Mouse (Mus musculus): ENCODE measurements around the gene Pcca.
A peak's percentile ranks its signal among the peaks of the same experiment; 100 is the strongest.

Gene Pcca

DNA sequence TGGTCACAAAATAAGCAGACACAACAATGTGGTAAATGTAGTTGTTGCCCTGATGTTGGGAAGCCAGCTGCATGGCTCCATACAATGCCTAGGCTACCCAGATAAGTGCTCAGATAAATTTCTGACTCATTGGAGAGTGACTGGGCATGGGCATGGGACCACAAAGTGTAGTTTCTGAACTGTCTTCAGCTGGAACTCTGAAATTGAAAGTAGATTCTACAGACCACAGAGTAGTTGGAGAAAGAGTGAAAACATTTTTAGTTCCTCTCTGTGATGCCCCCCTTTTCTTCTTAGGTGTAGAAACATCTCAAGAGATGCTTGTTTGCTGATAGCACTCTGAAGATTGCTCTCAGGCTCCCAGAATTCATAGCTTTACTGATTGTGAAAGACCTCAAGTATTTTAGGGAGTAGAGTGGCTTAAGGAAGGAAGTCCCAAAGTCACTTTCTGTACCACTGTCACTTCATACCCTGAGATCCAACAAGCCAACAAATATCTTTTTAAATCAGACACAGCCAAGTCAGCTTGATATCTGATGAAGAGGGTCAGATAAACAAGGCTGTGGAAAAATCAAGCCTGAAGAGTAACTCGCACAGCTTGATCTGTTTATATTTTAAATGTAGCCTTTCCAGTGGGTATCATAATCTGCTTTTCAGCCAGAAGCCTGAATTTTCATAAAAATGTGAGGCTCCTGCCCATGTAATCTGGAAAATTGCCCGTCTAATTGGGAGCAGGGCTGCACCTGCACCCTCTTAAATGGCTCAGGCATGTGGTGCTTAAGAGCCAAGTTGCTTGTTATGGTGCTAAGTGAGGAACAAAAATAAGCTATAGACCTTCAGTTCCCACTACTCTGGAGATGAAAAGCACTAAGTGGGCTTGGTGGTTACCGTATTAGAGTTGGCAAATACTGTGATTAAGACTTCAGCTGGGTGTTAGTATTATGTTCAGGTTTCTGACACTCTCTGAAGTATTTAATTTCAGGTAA lies 214.0 kb downstream of the Pcca start:
- no peak for DNase-seq (ENCODE audit: low spot score)

DNA sequence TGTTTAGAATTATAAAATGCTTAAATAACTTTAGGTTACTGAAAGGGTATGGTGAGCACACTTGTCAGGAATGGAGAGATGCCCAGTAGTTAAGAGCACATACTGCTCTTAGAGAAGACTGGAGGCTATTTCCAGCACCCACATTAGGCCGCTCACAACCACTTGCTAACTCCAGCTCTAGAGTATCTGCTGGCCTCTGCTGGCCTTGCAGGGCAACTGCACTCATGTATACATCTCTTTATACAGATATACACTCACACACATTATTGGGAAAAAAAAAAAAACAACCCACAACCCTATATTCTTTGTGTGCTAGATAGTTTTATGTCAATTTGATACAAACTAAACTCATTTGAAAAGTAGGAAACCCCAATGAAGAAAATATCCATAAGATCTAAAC lies 217.4 kb downstream of the Pcca start:
- DNase-seq (ENCODE audit: low spot score), result no peak

DNA sequence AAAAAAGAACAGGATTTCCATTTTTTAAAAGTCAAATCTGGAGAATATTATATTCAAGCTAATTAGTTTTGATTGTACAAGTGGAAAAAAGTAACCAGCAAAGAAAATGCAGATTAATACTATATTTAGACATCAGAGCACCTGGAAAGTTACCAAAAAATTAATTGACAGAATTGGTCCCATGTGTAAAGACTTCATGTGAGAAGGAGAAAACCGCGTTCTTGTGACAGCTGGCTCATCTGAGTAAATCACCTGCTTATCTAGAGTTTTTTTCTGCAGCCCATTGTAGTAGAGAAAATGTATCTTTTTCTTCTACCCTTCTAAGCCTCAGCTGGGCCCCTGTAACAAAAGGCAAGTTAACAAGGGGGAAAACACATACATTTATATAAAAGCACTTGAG lies 219.2 kb downstream of the Pcca start:
- no peak for DNase-seq (ENCODE audit: low spot score)

DNA sequence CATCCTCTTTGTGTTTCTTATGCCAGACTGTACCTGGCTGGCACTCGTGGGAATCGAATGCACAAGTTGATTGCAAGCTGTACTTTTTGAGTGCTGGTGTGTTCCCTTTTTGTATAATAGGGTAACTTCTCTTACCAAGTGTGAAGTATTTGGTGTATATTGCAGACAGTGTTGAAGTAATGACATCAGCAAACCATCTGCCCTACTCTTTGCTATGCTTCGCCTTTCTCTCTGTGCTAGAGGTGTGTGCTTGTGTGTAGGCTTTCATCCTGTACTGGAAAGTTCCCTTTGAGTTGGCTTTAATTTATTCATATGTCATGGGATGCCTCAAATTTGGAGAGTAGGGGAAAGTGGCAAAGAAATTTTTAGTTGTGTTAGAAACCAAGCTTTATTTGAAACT lies 220.2 kb downstream of the Pcca start:
- no peak for DNase-seq (ENCODE audit: low spot score)

- no peak for DNase-seq (ENCODE audit: low spot score)
These were observed 221.4 kb downstream of the Pcca start for GRCm38 (mm10) chr14:122755559-122755958.

DNA sequence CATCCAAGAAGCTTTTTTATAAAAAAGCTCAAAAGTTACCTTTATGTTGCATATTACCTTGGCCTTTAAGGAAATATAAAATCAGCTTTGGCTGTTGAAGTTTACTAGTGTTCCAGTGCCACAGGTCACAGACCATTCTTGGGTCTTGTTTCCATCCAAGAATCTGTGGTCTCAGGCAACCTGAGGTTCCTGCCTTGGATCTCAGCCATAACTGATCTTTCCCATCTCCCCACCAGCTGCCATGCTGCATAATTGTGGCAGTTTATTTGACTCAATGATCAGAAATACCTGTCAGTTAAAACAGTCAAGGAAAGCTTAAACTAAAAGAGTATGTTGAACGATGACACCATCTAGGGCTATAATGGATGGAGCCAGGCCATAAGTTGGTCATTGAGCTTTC lies 222.5 kb downstream of the Pcca start:
- no peak for DNase-seq (ENCODE audit: low spot score)

GRCm38 (mm10) chr14:122759890-122760289 lies 225.8 kb downstream of the Pcca start:
- no peak for DNase-seq (ENCODE audit: low spot score)

DNA sequence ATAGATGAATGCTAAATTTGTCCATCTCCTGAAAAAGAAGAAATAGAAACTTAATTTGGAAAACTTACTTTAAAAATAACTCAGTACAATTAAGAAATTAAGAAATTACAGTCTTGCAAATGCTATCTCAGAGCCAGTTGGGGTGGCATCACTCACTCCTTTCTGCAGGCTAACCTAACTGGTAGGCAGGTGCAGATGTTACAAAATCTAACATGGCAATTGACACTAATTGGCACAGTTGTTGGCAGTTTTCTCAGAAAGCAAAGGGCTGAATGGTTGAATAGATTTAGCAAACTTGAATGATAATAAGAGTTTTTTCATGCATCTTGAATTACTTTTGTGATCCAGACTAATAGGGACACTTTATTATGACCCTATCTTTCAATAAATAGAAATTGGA lies 226.7 kb downstream of the Pcca start:
- no peak for DNase-seq (ENCODE audit: low spot score)

DNA sequence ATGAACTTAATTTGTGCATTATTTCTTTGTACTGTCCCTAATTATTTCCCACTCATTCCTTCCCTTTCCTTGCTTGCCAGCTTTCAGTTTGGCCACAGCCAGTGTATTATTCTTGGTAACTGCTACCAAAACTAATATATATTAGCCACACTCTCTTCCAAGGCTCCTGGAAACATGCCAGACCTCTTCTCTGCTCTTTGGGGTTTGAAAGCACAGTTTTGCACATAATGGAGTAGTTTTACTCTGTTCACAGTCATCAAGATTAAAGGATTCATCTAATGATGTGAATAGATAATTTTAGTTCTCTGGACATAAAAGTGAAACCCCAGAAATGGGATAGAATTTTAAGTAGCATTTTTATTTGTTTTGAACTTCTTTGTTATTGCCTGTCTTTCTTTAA lies 228.5 kb downstream of the Pcca start:
- no peak for DNase-seq (ENCODE audit: low spot score)

- DNase-seq (ENCODE audit: low spot score), result no peak
These were observed 231.8 kb downstream of the Pcca start for GRCm38 (mm10) chr14:122765951-122766350.

DNA sequence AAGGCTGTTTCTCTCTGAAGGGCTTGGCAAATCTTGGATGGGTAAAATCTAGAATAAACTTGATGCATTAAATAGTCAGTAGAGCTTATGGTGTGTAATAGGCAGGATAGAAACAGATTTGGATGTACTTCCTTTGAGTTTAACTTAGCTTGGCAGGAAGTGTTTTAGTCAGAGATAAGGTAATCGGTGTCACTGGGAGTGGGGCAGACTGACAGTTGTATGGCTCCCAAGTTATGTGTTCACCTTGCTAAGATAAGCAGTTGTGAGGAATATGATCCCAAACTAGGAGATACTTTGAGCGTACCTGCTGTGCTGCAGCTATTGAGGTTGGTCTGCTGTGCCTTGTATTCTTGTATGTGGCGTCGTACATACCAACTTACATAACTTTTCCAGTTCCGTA lies 232.3 kb downstream of the Pcca start:
- no peak for DNase-seq (ENCODE audit: low spot score)

DNA sequence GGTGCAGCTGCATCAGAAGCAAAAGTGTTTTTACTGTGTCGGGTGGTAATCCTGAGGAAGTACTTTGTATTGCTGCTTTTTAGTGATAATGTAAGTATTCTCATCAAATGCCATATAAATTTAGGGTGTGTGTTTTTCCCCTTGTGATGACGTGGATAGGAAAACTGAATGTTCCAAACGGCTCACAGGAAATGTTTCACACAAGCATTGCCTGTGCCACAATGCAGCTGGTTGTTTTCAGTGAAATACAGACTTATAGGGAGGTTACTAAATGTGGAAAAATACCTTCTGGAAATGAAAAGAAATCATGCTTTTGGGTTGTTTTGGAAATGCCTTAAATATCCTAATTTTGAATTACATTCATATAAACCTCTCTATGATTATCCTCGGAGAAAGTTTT lies 250.6 kb downstream of the Pcca start:
- DNase-seq (ENCODE audit: low spot score), result no peak

DNA sequence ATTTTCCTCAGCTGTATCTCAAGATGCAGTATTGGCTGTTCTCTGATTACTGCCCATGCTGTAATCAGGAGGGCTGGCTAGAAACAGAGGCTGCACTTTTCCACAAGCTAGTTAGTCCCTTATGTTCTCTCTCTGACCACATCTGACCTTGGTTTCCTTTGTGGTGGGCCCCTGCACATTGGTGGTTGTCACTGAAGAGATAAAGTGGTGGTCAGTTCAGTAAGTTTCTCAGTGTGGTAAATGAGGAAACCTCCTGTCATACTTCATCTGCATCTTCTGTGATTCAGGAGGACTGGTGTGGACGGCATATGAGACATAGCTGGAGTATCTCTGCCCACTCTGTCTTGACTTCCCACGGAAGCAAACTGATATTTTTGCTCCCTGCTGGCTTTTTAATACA lies 254.1 kb downstream of the Pcca start:
- DNase-seq (ENCODE audit: low spot score), result peak; percentile 3

GRCm38 (mm10) chr14:122790111-122790510 lies 256.0 kb downstream of the Pcca start:
- DNase-seq (ENCODE audit: low spot score), result no peak

DNA sequence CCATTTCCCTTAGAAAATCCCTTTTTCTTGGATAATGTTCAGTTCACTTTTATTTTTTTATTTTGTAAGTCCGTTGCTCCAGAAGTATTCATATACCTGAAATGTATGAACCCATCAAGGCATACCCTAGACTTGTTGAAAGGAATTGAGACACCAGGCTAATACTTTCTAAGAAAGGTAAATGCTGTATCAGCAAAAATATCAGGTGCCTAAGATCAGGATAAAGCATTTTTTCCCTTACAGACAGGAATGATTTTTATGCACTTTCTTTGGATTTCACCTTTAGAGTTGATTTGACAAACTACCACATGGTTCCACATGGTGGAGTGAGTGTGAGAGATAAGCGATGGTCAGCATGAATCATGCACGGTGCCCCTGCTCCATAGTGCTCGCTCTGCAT lies 259.2 kb downstream of the Pcca start:
- no peak for DNase-seq (ENCODE audit: low spot score)

- no peak for DNase-seq (ENCODE audit: low spot score)
These were observed 266.2 kb downstream of the Pcca start for GRCm38 (mm10) chr14:122800296-122800695.

DNA sequence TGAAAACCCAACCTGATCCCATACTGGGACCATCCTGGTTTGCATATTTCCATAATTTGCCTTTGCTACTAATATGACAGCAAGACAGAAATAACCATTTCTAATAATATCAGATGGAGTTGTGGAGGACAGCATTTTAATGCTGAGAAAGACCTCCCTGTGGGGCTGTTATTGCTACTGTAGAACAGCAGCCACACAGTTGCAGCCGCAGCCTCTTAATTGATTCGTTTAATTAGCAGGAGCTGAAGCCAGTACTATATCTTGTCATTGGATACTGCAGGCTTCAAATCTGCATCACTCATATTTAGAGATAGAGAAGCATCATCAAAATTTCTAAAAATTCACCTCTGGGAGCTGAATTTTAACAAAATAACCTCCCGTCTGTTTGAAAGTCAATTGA lies 286.9 kb downstream of the Pcca start:
- no peak for DNase-seq (ENCODE audit: low spot score)

- no peak for DNase-seq (ENCODE audit: low spot score)
These were observed 289.7 kb downstream of the Pcca start for GRCm38 (mm10) chr14:122823791-122824190.

DNA sequence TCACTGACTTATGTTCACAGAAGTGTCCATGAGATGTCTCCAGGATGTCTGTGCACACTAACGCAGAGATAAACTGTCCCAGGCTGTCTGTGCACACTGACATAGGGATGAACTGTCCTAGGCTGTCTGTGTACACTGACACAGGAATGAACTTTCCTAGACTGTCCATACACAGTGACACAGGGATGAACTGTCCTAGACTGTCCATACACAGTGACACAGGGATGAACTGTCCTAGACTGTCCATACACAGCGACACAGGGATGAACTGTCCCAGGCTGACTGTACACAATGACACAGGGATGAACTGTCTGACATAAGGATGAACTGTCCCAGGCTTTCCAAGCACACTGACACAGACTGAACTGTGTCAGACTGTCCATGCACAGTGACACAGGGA lies 291.3 kb downstream of the Pcca start:
- DNase-seq (ENCODE audit: low spot score), result no peak

DNA sequence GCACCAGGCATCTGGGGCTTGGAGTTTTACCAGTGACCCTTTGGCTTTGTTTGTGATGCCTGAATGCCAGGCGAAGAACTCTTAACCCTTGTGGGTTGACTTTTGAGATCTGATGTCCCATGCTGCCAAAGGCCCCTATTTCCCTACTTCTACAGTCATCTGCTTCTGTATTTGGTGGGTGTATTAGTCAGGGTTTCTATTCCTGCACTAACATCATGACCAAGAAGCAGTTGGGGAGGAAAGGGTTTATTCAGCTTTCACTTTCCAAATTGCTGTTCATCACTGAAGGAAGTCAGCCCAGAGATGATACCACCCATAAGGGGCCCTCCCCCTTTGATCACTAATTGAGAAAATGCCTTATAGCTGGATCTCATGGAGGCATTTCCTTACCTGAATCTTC lies 296.3 kb downstream of the Pcca start:
- DNase-seq (ENCODE audit: low spot score), result no peak

- DNase-seq (ENCODE audit: low spot score), result no peak
These were observed 299.5 kb downstream of the Pcca start for GRCm38 (mm10) chr14:122833666-122834065.

GRCm38 (mm10) chr14:122834753-122835152 lies 300.6 kb downstream of the Pcca start:
- DNase-seq (ENCODE audit: low spot score), result no peak

- no peak for DNase-seq (ENCODE audit: low spot score)
These were observed 301.5 kb downstream of the Pcca start for GRCm38 (mm10) chr14:122835487-122836190.

Data from T-cell, adult 2 months (primary cell).